Mouse (Mus musculus) lung, postnatal 0 days (tissue): ENCODE data around the gene Pmp22. TPM values are rescaled to one million over a fixed set of nuclear protein-coding genes. Genes with fewer than 3 reads are reported as not detected.
A peak's percentile ranks its signal among the peaks of the same experiment; 100 is the strongest.

Experiments used
- ATAC-seq: fragments of 200-750 bp; cut with Nextera tagmentation; 2 replicates; pipeline ENCODE4 v1.8.0; 2017; ENCODE audit warnings: moderate library complexity
- DNase-seq: peaks from one replicate; pipeline ENCODE4 v3.0.0-alpha.2; 2016; ENCODE audit warnings: low spot score
- H3K27ac ChIP-seq: fragments of 300-500 bp; sonication (generic); 2 replicates; pipeline ENCODE4 v1.5.1; 2014; ENCODE audit warnings: antibody characterized with exemption, mild to moderate bottlenecking, low read length, mixed read lengths
- H3K27me3 ChIP-seq: fragments of 300-500 bp; sonication (generic); replicated peaks from 2 replicates; pipeline ENCODE4 v1.6.1; 2014; ENCODE audit warnings: low read length, mixed read lengths; ENCODE audit not compliant: insufficient read depth
- H3K36me3 ChIP-seq: fragments of 300-500 bp; sonication (generic); 2 replicates; pipeline ENCODE4 v1.6.1; 2014; ENCODE audit warnings: low read length, mixed read lengths; ENCODE audit not compliant: insufficient read depth
- H3K4me1 ChIP-seq: fragments of 300-500 bp; sonication (generic); 2 replicates; pipeline ENCODE4 v1.6.1; 2014; ENCODE audit warnings: antibody characterized with exemption, low read depth, low read length, mixed read lengths; ENCODE audit not compliant: insufficient read depth
- H3K4me2 ChIP-seq: fragments of 300-500 bp; sonication (generic); replicated peaks from 2 replicates; pipeline ENCODE4 v1.6.1; 2014; ENCODE audit warnings: low read depth, mild to moderate bottlenecking, low read length, moderate library complexity, mixed read lengths
- H3K4me3 ChIP-seq: fragments of 300-500 bp; sonication (generic); 2 replicates; pipeline ENCODE4 v1.5.1; 2014; ENCODE audit warnings: low read depth, low read length
- H3K9ac ChIP-seq: fragments of 300-500 bp; sonication (generic); replicated peaks from 2 replicates; pipeline ENCODE4 v1.6.1; 2014; ENCODE audit warnings: low read depth, mild to moderate bottlenecking
- H3K9me3 ChIP-seq: fragments of 300-500 bp; sonication (generic); 2 replicates; pipeline ENCODE4 v1.6.1; 2016; ENCODE audit warnings: low read length, mixed read lengths
- CTCF ChIP-seq: IDR thresholded peaks from 2 replicates; pipeline ENCODE4 v1.5.1; 2016; ENCODE audit warnings: antibody characterized with exemption, mild to moderate bottlenecking
- EP300 ChIP-seq: IDR thresholded peaks from 2 replicates; pipeline ENCODE4 v1.6.1; 2016; ENCODE audit warnings: antibody characterized with exemption, mild to moderate bottlenecking, control low read depth
- WGBS: fragments of 180-500 bp; shearing (Covaris S2); extraction: QIAGEN DNeasy Blood & Tissue Kit; methylation state at CpG from one replicate; pipeline ENCODE4 v1.1.7; 2014; 5-methylcytosine and 5-hydroxymethylcytosine counted together
- polyA plus RNA-seq: library from polyadenylated mRNA; unstranded; fragments of >200 nt; fragmentation: Nextera tagmentation; extraction: Ambion mirVana; gene quantifications from 2 replicates; pipeline ENCODE4 v1.2.1, GENCODE M21; 2015

Gene Pmp22
- polyA plus RNA-seq, 1 experiment from 2014 or later = 539 TPM

DNA sequence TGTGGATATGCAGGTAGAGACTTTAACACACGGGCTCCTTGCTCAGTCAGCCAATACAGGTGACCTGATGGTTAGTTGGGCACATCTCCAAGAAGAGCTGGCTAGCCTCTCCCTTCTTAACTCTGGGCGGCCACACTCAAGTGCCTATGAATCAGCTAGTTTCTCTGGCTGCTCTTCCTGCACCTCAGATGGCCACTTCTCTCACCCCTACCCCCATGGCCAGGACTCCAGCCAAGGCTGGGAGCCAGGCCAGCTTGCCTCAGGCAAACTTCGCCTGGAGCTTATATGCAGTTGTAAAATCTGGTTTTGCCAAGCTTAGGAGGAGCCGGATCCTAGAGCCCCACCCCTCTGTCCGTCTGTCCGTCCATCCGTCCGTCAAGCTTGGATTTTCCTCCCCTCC is 1.7 kb downstream of the Pmp22 start:
- Histone ChIP-seq H3K4me3 (peak overlapping the region; percentile 85), H3K9ac (peak overlapping the region; percentile 92; the same call in 1 of the 2 replicates), H3K4me2 (peak overlapping the region; percentile 85), H3K27ac (peak overlapping the region; percentile 94), H3K36me3 (0 out of 2 replicates have a peak, but pooled peaks cover 14% of the 10 kb centered on the region), H3K9me3 (no peaks in the 10 kb centered on the region), H3K27me3 (no peaks in the 10 kb centered on the region), H3K4me1 (peaks cover 26% of the 10 kb centered on the region)
- TF ChIP-seq EP300 = peak; percentile 82
- no peak for TF ChIP-seq CTCF
- ATAC-seq (peak; percentile 57), DNase-seq (peak; percentile 92)
- WGBS = 18% methylated on average over 8 of the region's 8 CpGs

DNA sequence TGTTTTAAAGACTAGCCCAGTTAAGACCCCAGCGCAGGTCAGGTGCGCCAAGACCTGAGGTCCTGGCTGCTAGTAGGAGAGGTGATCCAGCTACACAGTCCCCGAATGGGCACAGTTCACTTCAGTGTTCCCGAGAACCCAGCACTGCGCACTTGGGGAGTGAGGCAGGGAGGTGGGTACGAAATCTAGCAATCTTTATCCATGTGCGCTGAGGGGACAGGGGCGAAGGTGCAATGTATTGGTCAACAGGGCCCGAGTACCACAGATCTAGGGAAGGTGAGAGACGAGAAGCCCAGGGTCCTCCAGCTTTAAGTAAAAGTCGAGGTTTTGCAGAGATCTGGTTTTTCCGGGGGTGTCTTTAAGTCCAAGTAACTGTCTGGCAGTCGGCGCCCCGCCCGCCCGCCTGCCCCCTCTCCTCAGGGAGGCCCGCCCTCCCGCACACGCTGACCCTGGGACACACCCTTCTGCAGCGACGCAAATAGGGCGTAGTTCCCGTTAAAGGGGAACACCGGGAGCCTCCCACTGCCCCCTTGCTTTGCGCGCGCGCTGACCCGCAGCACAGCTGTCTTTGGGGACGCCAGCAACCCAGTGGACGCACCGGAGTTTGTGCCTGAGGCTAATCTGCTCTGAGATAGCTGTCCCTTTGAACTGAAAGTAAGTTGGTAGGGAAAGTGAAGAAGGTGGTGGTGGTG is 2.4 kb downstream of the Pmp22 start:
- no peaks in the 10 kb centered on the region for H3K27me3 ChIP-seq
- peak overlapping the region; percentile 92 for H3K9ac ChIP-seq
- no peaks in the 10 kb centered on the region for H3K9me3 ChIP-seq
- WGBS = 4% methylated on average over 31 of the region's 33 CpGs
- DNase-seq (peak; percentile 94), ATAC-seq (peak; percentile 67)
- peaks cover 32% of the 10 kb centered on the region for H3K4me1 ChIP-seq
- H3K27ac ChIP-seq = peak overlapping the region; percentile 94
- H3K4me3 ChIP-seq = peak overlapping the region; percentile 85
- 0 out of 2 replicates have a peak, but pooled peaks cover 14% of the 10 kb centered on the region for H3K36me3 ChIP-seq
- TF ChIP-seq EP300 (peak; percentile 80), CTCF (peak; percentile 27; the same call in 1 of the 2 replicates)
- peak overlapping the region; percentile 85 for H3K4me2 ChIP-seq

DNA sequence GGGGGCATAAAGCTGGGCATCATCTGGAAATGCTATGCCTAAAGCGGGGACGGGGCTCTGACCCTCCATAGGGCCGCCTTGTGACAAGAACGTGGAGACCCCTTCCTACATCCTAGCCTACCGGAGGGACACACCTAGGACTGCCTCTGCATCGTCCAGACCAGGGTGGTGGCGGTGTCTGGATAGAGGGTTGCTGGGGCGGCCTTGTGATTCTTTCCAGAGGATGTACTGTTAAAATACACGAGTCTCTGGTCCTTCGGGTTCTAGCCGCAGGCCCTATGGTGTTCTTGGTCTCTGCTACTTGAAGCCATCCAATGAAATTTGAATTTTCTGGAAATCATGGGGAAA is 2.9 kb downstream of the Pmp22 start:
- Histone ChIP-seq H3K4me1 (peaks cover 37% of the 10 kb centered on the region), H3K27me3 (no peaks in the 10 kb centered on the region), H3K4me2 (peak overlapping the region; percentile 85), H3K4me3 (peak overlapping the region; percentile 85), H3K27ac (peak overlapping the region; percentile 94), H3K9ac (peak overlapping the region; percentile 92), H3K36me3 (peaks cover 19% of the 10 kb centered on the region; the same call in 1 of the 2 replicates), H3K9me3 (no peaks in the 10 kb centered on the region)
- DNase-seq (no peak), ATAC-seq (no peak)
- 6% methylated on average over 11 of the region's 11 CpGs for WGBS
- TF ChIP-seq EP300 (no peak), CTCF (no peak)

DNA sequence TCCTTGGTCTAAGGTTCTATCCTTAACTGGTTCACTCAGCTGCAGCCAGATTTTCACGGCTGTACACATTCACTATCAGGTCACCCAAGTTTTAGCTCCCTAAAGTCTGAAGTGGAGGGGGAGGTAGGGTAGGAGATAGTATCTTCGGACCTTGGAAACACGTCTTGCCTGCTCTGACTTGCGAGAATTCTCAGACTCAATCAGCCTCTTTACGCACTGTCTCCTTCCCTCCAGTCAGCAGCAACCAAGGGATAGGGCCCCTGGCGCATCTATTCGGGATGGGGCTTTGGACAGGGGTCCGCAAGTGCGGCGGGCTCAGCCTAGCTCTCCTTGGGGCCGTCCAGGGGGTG is 3.3 kb downstream of the Pmp22 start:
- whole genome bisulfite sequencing = under 1% methylated on average over 11 of the region's 11 CpGs
- H3K36me3 ChIP-seq = peaks cover 19% of the 10 kb centered on the region; the same call in 1 of the 2 replicates
- DNase-seq = no peak

DNA sequence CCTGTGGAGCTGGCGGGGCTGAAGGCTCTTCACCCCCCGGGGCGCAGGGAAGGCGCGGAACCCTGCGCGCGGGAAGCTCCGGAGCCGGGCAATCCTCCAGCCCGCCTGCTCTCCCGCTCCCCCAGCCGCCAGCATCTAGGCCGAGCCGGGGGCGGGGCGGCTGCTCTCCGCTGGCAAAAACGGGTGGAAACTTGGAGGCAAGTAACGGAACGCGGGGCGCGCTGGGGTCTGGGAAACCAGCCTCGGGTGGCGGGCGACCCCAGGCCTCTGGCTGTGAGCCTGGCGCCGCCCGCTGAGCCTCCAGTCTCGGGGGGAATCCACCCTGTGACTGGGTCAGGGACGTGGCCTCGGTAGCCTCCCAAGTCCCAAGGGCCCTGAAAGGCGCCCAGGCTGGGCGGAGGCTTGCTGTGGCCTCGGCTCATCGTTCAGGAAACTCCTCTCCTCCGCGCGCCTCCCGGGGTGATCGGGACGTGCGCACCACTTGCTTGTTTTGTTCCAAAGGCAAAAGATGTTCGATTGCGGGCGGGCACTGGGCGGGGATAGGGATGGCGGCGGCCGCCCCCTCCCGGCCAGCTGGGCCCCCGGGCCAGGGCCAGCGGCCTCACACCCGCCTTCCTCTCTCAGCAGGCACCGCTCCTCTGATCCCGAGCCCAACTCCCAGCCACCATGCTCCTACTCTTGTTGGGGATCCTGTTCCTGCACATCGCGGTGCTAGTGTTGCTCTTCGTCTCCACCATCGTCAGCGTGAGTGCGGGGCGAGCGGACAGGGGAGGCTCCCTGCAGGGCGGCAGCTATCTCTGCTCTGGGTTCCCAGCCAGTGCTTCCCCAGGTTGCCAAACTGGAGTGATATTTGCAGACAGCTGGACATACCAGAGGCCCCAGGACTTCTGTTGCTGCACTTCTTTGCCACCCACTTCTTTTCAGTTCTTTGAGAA is 4.0 kb downstream of the Pmp22 start:
- peak; percentile 43 for ATAC-seq
- H3K4me3 ChIP-seq = peak overlapping the region; percentile 85
- H3K27me3 ChIP-seq = no peaks in the 10 kb centered on the region
- H3K27ac ChIP-seq = peak overlapping the region; percentile 94
- no peaks in the 10 kb centered on the region for H3K9me3 ChIP-seq
- H3K9ac ChIP-seq = peak overlapping the region; percentile 92
- 2% methylated on average over 54 of the region's 66 CpGs for WGBS
- TF ChIP-seq EP300 = peak; percentile 20; the same call in 1 of the 2 replicates
- TF ChIP-seq CTCF = peak; percentile 51
- peak overlapping the region; percentile 85 for H3K4me2 ChIP-seq
- H3K36me3 ChIP-seq = peaks cover 23% of the 10 kb centered on the region; the same call in 1 of the 2 replicates
- peak; percentile 90 for DNase-seq
- H3K4me1 ChIP-seq = peaks cover 44% of the 10 kb centered on the region

More for the DNA sequence above, 3.3 kb downstream of the Pmp22 start:
- peak overlapping the region; percentile 85 for H3K4me2 ChIP-seq
- no peaks in the 10 kb centered on the region for H3K9me3 ChIP-seq
- ATAC-seq = no peak
- TF ChIP-seq EP300 = no peak
- no peak for TF ChIP-seq CTCF
- H3K4me1 ChIP-seq = peaks cover 42% of the 10 kb centered on the region
- H3K27me3 ChIP-seq = no peaks in the 10 kb centered on the region
- H3K4me3 ChIP-seq = peak overlapping the region; percentile 85
- peak overlapping the region; percentile 92 for H3K9ac ChIP-seq
- peak overlapping the region; percentile 94 for H3K27ac ChIP-seq

DNA sequence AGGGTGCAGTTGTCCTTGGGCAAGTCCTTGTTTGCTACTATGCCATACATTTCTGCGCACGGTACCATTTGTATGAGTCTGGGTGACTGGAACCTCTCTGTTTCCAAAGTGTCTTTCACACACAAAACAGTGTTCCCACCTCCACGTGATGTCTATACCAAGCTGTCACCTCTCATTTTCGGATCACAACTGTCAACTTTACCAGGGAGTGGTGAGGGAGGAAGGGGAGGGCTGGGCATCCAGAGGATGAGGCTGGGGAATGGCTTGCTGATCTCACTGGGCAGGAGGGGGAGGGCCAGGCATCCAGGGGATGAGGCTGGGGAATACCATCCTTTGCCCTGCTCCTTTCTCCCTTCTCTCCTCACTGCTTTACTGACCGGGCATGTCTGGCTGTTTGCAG is 5.2 kb downstream of the Pmp22 start:
- TF ChIP-seq CTCF (no peak), EP300 (no peak)
- no peaks in the 10 kb centered on the region for H3K9me3 ChIP-seq
- no peak overlapping the region for H3K9ac ChIP-seq
- H3K4me3 ChIP-seq = peak overlapping the region; percentile 85; the same call in 1 of the 2 replicates
- 0 out of 2 replicates have a peak overlapping the region, but pooled peaks have one; percentile 20 for H3K27ac ChIP-seq
- DNase-seq = no peak
- 82% methylated on average over 5 of the region's 5 CpGs for WGBS
- ATAC-seq = no peak
- H3K4me1 ChIP-seq = peaks cover 41% of the 10 kb centered on the region
- peaks cover 28% of the 10 kb centered on the region; the same call in 1 of the 2 replicates for H3K36me3 ChIP-seq
- peak overlapping the region; percentile 85 for H3K4me2 ChIP-seq
- H3K27me3 ChIP-seq = no peaks in the 10 kb centered on the region
